Mouse (Mus musculus) thymus, postnatal 10 days (tissue): ENCODE results near the gene Gm20388.

Source experiments
- DNase-seq, 2 experiments: peaks; one replicate each; pipeline ENCODE4 v3.0.0; 2021; ENCODE audit warnings: low spot score in 2 of 2

The Gm20388 gene

GRCm38 (mm10) chr8:121628681-121629080 lies 1718.0 kb downstream of the Gm20388 start:
- DNase-seq = no peak

- DNase-seq = no peak
These were observed 1721.0 kb downstream of the Gm20388 start for GRCm38 (mm10) chr8:121631645-121632071.

- no peak for DNase-seq
These were observed 1721.8 kb downstream of the Gm20388 start for GRCm38 (mm10) chr8:121632401-121632800.

- DNase-seq = no peak
These were observed 1724.9 kb downstream of the Gm20388 start for GRCm38 (mm10) chr8:121635534-121635933.

- no peak for DNase-seq
These were observed 1725.5 kb downstream of the Gm20388 start for GRCm38 (mm10) chr8:121636180-121636579.

- no peak for DNase-seq
These were observed 1732.2 kb downstream of the Gm20388 start for GRCm38 (mm10) chr8:121642804-121643203.

- DNase-seq = no peak
These were observed 1732.7 kb downstream of the Gm20388 start for GRCm38 (mm10) chr8:121643384-121643783.

GRCm38 (mm10) chr8:121647511-121648215 lies 1737.0 kb downstream of the Gm20388 start:
- DNase-seq = no peak

GRCm38 (mm10) chr8:121648451-121648850 lies 1737.8 kb downstream of the Gm20388 start:
- no peak for DNase-seq

GRCm38 (mm10) chr8:121649423-121649822 lies 1738.8 kb downstream of the Gm20388 start:
- DNase-seq = no peak

- no peak for DNase-seq
These were observed 1739.3 kb downstream of the Gm20388 start for GRCm38 (mm10) chr8:121649904-121650303.

- no peak for DNase-seq
These were observed 1740.0 kb downstream of the Gm20388 start for GRCm38 (mm10) chr8:121650389-121651307.

GRCm38 (mm10) chr8:121651308-121651873 lies 1740.8 kb downstream of the Gm20388 start:
- DNase-seq = no peak

GRCm38 (mm10) chr8:121651874-121652361 lies 1741.3 kb downstream of the Gm20388 start:
- DNase-seq = no peak

GRCm38 (mm10) chr8:121652774-121653323 lies 1742.2 kb downstream of the Gm20388 start, which contains the start of gene Zcchc14:
Gene Zcchc14, minus strand, starts transcription at chr8:121652901.
- DNase-seq = no peak

- DNase-seq = no peak
These were observed 1742.8 kb downstream of the Gm20388 start for GRCm38 (mm10) chr8:121653340-121654019.

GRCm38 (mm10) chr8:121654131-121654530 lies 1743.5 kb downstream of the Gm20388 start:
- DNase-seq = no peak

- DNase-seq = no peak
These were observed 1744.4 kb downstream of the Gm20388 start for GRCm38 (mm10) chr8:121654966-121655494.

- no peak for DNase-seq
These were observed 1750.0 kb downstream of the Gm20388 start for GRCm38 (mm10) chr8:121660602-121661001.

GRCm38 (mm10) chr8:121661631-121662357 lies 1751.2 kb downstream of the Gm20388 start:
- DNase-seq = no peak
